Mouse (Mus musculus): Measurements from ENCODE around the gene Grm5. TPM values are rescaled to one million over a fixed set of nuclear protein-coding genes. Genes with fewer than 3 reads are reported as not detected.

Gene Grm5
- 1 to 10 TPM in 1 of 2 experiments, under 1 TPM in 1; 0.07 to 1.7 TPM for polyA plus RNA-seq (2017; shearing (Covaris generic))

GRCm38 (mm10) chr7:87583868-87584267 lies at the start of gene Grm5:
Gene Grm5, plus strand, starts transcription at chr7:87584168.

Other genes with a start within 250 kb of the Grm5 start
- under 1 TPM in 1 of 2 experiments, not detected in 1; 0.06 TPM for gene Tyr, start 90.7 kb upstream of the Grm5 start, polyA plus RNA-seq (2017; shearing (Covaris generic))